Mouse (Mus musculus): ENCODE data around the gene Bdkrb2. TPM values are rescaled to one million over a fixed set of nuclear protein-coding genes. Genes with fewer than 3 reads are reported as not detected.
A peak's percentile ranks its signal among the peaks of the same experiment; 100 is the strongest.

The Bdkrb2 gene
- total RNA-seq, 2 experiments from 2014 or later = 0.58 to 0.96 TPM

DNA sequence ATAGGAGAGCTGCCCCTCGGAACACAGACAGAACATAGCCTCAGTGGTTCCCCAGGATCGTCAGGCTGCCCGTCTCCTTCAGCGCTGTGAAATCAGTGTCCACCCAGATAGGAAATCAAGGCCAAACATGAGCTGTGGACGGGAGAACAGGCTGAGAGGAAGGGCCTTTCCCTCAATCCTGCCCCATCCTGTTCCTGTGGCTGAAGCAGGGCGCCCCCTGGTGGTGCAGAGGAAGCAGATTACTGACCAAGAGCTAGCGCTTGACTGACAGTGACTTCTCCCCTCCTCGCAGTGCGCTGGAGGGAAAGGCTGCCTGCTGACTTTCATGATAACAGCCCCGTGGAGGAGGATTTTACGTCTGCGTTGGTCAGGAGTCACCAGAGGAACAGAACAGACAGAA lies 21.8 kb downstream of the Bdkrb2 start:
- peak; percentile 80 to 82 for DNase-seq (ENCODE audit: low spot score in 2 of 2)

DNA sequence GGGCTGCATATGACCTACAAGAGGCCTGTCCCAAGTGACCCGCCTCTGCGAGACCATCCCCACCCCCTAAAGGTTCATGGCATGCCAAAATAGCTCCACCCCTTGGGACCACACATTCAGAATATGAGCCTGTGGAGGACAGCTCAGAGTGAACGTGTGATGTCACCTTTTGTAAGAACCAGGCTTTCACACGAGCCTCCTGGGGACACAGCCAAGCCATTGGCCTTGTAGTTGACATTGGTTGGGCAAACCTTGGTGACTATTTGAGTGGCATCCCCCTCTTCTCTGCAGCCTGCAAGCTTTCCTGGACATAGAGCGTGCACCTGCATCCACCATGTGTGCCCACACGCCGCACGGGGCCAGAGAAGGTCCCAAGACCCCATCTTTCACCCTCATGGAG lies 24.5 kb downstream of the Bdkrb2 start:
- no peak for DNase-seq (ENCODE audit: low spot score in 2 of 2)

DNA sequence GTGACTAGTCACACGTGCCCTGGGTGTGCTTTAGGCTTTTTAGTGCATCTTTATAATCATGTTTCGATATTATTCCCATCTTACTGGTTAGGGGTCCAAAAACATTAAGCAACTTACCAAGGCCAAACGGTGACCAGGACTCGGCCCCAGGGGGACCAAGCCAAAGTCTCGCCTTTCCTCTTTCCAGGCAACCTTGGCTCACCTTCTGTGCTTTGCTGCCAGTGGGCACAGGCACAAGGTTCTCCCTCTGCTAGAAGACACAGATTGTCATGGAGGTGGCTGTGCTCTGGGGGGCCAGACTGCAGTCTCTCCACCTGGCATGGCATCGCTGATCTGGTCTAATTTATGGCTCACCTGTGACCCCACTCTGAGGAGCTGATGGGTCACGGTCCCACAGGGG lies 27.8 kb downstream of the Bdkrb2 start:
- DNase-seq (ENCODE audit: low spot score in 2 of 2) = no peak

DNA sequence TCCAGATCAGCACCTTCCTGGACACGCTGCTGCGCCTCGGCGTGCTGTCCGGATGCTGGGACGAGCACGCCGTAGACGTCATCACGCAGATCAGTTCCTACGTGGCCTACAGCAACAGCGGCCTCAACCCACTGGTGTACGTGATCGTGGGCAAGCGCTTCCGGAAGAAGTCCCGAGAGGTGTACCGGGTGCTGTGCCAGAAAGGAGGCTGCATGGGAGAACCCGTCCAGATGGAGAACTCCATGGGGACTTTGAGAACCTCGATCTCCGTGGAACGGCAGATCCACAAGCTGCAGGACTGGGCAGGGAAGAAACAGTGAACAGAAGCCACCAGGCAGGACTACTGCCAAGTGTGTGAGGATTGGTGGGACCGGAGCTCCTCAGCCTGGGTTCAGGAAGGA lies 29.3 kb downstream of the Bdkrb2 start:
- peak in 1 of 2 experiments; percentile 12 for DNase-seq (ENCODE audit: low spot score in 2 of 2)

DNA sequence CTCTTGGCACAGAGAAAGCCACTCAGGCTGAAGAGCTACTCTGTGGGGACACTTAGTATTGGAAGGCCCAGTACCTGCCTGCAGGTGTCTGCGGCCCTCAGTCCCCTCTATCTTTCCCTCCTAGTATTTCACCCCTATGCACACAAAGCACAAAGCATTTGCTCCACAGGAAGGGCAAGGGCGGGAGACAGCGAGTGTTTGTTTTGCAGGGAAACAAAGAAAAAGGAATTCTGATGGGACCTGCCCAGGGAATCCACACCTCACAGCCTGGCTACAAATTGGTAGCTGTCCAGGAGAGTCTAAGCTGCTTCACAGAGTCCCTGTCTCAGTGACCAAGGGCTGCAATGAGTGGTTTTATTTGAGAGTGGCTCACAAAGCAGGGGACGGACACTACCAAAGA lies 30.4 kb downstream of the Bdkrb2 start:
- no peak for DNase-seq (ENCODE audit: low spot score in 2 of 2)

DNA sequence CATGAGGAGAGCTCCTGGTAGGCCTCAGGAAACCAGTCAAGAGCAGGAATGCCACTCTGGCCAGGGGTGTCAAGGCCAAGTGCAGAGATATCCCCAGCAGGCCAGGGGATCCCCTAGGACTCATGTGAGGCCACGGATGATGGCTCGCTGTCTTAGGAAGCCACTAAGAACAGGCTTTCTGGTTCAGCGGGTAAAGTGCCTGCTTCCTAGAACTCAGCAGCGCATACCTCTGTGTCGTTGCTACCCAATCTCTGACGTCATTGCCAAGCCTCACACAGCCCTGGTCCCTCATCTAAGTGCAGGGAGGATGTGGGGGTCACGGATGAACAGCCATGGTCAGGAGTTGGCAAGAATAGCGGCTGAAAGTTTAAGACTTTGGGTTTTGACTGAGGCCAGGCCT lies 34.1 kb downstream of the Bdkrb2 start:
- no peak for DNase-seq (ENCODE audit: low spot score in 2 of 2)

DNA sequence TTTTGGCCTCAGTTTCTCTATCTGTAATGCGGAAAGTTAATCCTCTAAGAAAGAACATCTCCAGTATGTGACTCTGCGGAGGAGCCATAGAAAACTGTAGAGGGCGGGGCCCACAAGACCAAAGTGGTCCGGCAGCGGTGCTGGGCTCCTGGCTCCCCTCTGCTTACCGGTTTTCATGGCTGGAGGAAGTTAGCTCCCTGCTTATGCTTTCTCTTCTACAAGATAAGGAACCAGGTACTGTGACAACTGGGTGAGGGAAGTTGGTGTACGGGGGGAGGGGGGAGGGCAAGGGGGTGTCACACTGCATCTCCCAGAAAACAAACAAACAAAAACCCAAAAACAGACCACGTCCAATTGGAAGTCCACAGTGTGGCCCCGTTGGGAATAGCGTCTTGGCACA lies 35.5 kb downstream of the Bdkrb2 start:
- DNase-seq (ENCODE audit: low spot score in 2 of 2) = no peak

DNA sequence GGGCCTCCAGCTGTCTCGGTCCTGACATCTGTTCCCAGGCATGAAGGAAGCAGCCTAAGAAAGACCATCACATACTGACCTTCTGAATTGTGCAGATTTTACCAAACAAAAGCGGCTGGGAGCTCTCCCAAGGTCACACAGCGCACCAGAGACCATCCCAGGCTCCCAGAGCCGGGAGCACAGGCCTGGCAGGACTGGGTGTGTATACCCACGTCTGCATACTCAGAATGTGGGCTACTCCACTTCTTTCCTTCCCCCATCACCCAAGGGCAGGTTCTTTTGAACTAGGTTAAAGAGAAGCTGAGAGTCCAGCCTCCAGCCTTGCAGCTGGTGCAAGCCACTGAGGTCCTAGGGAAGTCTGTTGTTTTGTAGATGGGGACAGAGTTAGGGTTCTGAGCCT lies 36.1 kb downstream of the Bdkrb2 start:
- DNase-seq (ENCODE audit: low spot score in 2 of 2) = no peak

DNA sequence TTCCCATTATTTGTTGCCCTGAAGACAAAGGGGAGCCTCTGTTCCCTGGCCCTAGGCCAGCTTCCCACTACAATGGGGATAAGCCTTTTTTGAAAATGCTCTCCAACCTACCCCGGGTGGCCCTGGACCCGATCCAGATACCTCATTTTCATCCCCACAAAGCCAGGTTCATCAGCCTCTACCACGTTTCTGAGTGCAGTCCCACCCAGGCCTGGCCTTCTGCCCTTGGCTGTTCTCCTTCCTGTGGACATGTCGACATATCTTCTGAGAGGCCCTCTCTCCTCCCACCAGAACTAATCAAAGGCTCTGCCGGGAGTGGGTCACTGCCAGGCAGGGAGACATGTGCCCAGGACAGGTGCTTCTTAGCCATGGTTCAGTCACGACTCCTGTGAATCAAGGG lies 38.6 kb downstream of the Bdkrb2 start:
- DNase-seq (ENCODE audit: low spot score in 2 of 2) = no peak

DNA sequence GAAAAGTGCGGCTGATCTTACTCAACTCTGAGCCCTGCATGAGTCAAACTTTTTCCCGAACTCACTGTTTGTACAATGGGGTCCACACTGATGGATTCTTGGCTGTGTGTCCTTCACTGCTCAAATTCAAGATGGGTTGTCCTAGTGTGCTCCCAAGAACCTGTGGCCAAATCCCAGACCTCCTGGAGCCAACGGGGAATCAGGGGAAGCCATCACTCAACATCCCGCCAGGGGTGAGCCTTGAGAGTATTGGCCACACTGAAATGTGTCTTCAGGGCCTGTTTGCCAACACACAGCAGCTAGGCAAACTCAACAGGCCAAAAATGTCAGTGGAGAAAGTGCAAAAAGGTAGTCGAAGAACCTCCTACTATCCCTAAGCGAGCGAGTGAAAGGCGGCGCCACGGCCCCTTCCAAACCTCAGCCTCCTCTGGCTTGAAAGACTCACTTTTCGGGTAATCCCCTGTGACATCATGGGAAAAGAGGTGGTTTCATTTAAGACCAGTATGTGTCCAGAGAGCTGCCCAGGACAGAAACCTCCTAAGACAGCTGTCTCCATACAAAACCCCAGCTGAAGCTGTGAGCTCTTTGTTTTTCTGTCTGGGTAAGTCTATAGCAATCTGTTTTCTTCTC lies 39.7 kb downstream of the Bdkrb2 start, which contains the start of gene Bdkrb1:
Bdkrb1 (plus strand) TSS at position 505 of the 630 bp plus-strand sequence.
- no peak for DNase-seq (ENCODE audit: low spot score in 2 of 2)

DNA sequence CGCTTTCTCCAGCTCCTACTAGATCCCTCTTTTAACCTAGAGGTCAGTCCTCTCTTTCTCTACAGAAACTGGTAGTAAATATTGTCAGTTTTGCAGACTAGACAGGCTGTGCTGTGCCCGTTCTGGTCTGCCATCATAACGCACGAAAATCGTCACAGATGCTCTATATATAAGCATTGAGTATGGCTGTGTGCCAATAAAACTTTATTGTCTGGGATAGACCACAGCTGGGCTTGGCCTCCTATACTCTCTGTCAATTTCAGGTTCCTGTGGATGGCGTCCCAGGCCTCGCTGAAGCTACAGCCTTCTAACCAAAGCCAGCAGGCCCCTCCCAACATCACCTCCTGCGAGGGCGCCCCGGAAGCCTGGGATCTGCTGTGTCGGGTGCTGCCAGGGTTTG lies 40.9 kb downstream of the Bdkrb2 start:
- DNase-seq (ENCODE audit: low spot score in 2 of 2) = no peak

DNA sequence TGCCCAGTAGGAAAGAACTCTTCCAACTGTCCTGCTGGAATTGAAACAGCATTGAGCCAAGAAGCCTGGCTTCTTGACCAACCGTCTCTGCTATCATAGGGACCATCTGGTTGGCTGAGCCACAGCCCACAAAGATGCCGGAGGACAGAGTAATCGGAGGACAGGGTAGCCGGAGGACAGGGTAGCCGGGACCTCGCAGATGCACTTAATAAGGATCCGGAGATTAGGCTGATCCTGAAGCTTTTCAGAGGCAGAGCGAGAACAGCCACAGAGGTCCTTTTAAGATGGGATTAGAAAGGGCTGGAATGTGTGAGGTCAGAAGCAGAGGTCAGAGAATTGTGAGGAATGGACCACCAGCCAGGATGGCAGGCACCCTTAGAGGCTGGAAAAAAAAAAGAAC lies 42.2 kb downstream of the Bdkrb2 start:
- DNase-seq (ENCODE audit: low spot score in 2 of 2) = no peak

DNA sequence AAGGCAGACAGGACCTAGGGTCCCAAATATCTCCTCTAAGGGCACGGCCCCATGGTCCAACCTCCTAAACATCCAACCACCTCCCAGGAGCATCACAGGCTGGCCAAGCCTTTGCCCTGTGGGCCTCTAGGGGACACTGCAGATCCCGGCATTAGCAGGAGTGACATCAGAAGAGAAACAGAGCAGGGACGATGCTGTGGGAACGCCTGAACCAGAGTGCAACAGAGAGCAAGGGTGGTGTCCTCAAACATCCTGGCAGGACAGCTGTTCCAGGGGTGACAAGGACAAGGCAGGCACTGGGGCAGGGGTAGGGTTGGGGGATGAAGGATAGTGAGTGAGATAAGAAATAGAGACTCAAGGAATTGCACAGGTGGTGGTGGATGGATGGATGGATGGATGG lies 43.9 kb downstream of the Bdkrb2 start:
- DNase-seq (ENCODE audit: low spot score in 2 of 2) = no peak

DNA sequence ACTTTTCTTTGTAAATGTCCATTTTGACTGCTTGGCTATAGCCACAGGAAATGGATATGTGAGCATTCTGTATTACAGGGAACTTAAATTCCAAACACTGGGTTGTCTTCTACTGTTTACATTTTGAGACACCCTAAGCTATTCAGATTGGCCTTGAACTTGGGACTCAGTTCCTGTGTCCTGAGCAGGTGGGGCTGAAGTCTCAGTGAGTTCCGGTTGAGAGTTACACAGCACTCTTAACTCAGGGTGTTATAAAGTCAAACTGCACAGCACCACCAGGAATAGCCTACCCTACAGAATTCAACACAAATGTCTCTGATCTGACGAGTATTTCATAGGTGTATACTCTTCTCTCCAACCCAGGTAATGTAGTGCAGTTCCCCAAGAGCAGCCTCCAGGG lies 48.0 kb downstream of the Bdkrb2 start:
- DNase-seq (ENCODE audit: low spot score in 2 of 2) = no peak

DNA sequence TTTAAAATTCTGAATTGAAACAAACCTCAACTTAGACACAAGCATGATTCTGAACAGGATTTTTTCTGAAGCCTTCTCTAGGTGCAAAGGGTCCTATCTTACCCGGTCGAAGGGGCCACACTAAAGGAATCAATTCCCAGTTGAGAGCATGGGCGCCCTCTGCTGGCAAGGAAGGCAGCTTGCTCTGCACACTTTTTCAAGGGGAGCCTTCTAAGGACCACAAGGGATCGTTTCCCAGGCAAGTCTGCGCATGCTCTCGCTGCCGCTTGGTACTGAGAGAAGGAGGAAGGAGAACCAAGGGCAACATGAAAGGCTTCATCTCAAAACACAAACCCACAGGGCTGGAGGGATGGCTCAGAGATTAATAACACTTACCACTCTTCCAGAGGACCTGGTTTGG lies 48.7 kb downstream of the Bdkrb2 start:
- peak; percentile 47 to 74 for DNase-seq (ENCODE audit: low spot score in 2 of 2)

DNA sequence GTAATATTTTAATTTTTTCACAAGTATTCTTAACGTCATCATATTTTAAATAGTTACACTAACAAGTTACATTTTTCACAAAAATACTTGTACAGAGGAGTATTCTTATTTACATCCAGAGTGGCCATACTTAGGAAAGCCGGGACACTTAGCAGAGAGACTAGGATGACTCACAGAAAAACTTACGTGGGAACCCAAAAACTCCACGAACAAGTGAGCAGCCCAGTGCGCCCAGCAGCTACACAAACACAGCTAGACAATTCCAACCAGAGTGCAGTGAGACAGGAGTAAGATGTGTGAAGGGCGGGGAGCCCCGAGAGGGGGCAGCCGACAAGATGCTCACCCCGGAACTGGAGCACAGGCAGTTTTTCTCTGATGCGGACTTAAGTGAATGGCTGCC lies 50.5 kb downstream of the Bdkrb2 start:
- DNase-seq (ENCODE audit: low spot score in 2 of 2) = no peak

DNA sequence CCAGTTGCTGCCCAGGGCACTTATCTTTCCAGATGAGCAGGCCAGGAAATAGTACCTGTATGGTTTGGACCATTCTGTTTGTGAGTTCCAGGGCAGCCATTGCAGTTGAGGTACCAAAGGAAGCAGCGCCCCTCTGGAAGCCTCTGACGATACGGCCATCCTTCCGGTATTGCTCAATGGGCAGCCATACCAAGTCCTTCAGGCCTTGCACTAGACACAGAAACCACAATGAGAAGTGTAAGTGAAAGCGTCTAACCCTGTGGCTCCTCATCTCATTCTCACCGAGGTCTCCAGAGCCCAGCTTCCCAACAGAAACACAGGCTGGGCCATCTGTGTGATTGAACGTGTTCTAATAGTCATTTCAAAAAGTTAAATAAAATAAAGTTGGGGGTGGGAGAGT lies 59.0 kb downstream of the Bdkrb2 start:
- no peak for DNase-seq (ENCODE audit: low spot score in 2 of 2)

DNA sequence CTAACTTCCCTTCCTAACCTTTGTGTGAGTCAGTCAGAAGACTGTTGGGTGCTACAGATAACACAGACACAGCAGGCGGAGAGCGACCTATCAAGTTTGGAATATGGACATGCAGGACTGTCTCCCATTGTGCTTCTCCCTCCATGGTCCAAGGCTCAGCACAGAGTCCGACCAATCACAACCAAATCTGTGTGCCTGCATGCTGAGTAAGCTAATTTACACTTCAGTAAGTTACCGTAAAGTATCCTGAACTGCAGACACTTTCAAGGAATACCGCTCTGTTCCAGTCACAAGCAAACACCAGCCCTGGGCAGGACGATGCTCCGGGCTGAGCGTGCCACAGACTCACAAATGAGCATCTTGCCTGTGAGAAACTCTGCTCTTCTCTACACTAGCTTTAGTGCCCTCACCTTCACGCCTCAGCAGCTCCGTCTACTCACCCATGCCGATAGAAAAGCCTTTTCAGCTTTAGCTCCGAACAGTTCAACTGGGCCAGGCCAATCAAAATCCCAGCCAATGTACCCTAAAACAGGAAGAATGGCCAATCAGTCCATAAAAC lies 60.0 kb downstream of the Bdkrb2 start:
- no peak for DNase-seq (ENCODE audit: low spot score in 2 of 2)

DNA sequence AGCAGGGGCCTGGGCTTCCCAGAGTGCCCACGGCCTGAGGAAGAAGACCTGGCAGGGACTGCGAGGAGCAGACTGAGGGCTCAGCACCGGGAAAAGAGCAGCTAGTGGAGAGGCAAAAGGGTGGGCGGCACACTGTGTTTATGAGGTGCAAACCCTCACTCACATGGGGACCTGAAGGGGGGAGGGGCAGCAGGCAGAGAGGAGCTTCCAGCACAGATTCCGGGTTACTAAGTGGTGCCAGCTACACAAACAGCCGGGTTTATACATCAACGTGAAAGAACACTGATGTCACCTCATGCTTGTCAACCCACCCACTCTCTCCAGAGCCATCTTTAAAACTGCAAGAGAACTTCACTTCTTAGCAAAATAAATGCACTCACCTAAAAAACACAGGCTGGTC lies 62.8 kb downstream of the Bdkrb2 start:
- peak; percentile 22 to 23 for DNase-seq (ENCODE audit: low spot score in 2 of 2)

DNA sequence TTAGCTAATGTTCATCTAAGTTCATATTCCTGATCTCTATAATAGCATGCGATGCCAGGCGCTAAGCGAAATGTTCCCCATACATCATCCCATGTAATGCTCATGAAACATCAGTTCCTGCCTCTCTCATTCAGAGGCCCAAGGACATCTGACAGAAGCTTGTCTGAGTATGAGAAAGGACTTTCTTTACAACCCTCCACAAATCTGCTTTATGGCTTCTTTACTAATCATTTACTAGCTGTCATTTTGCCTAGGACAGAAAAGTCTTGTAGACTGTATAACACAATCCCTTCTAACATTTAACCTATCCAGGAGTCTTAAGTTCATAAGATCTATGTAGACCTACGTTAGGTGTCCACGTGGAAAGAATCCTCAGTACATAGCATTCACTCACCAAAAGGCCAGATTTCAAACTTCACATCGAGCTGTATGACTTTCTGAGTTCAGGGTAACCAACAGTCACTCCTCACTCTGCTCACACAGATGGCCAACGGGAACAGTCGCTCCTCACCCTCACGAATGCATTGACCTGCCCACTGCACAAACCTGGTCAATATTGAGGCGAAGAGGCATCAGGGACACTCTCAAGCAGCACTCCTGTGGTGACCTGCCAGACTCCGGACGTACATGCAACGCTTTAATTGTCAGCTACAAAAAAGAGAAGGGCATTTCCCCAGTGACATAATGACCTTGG lies 71.5 kb downstream of the Bdkrb2 start:
- DNase-seq (ENCODE audit: low spot score in 2 of 2) = no peak

DNA sequence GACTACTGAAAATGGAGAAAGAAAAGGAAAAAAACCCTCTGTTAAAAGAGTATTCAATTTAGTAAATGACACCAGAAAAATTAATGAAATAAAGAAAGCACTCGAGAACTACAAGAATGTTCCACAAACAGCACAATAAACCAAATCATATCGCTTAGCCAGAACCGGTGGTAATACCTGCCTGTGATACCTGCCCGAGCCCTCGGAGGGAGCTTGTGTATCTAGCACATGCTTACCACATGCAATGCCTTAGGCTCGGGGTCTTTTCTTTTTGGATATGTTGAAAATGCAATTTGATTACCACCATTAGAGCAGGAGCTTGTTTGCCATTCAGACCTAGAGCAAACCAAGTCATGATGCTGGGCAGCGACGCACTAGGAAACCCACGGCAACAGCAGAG lies 73.5 kb downstream of the Bdkrb2 start:
- no peak for DNase-seq (ENCODE audit: low spot score in 2 of 2)

DNA sequence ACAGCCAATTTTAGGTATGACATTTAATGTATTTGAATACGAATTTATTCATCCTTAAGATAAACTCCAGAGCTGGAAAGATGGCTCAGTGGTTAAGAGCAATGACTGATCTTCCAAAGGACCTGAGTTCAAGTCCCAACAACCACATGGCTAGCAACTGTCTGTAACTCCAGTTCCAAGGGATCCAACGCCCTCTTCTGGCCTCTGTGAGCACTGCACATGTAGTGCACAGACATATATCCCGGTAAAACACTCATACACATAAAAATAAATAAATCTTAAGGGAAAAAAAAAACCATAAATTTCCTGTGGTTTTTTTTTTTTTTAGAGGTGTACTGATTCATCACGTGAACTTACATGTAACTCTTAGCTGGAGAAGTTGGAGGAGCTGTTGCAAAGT lies 74.5 kb downstream of the Bdkrb2 start:
- no peak for DNase-seq (ENCODE audit: low spot score in 2 of 2)

DNA sequence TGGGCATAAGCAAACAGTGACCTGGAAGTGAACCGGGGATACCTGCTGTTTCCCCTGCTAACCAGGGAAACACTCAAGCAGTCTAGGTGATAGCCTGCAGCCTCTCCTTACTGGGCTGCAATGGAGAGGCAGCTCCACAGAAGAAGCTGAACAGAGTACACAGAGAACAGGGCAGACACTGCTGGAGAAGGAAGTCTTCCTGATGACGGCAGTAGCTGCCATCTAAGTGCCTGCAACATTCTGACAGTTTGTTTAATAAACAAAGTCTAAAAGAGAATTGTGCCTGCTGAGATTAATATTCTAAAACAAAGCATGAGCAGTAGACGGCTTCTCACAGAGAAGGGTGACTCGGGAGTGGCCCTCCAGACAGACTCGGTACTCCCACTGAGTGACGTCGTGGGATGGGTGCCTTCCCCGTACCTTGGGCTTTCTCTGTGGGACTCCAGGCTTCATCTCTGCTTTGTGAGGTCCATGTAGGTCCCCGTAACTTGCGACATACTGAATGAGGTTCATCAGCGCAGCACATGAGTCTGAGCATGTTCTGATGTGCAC lies 79.8 kb downstream of the Bdkrb2 start:
- DNase-seq (ENCODE audit: low spot score in 2 of 2) = no peak
